Mouse (Mus musculus): ENCODE measurements around the gene Uqcrc2.

GRCm38 (mm10) chr7:120620841-120621240 is 14.1 kb upstream of the Uqcrc2 start:
- TF ChIP-seq CTCF (IDR thresholded peaks at IDR 0.05; ENCODE audit: borderline replicate concordance, insufficient read depth, low read depth, low read length) (no peak), POLR2A (IDR thresholded peaks at IDR 0.05; ENCODE audit: borderline replicate concordance, insufficient read depth, low read length) (no peak)
